Mouse (Mus musculus) right cerebral cortex, adult 18-20 months (tissue): Measurements from ENCODE around the gene Pappa.
A peak's percentile ranks its signal among the peaks of the same experiment; 100 is the strongest.

ENCODE experiments used
- DNase-seq: peaks from one replicate; pipeline ENCODE4 v3.0.0; 2022; ENCODE audit warnings: mixed read lengths

The Pappa gene

DNA sequence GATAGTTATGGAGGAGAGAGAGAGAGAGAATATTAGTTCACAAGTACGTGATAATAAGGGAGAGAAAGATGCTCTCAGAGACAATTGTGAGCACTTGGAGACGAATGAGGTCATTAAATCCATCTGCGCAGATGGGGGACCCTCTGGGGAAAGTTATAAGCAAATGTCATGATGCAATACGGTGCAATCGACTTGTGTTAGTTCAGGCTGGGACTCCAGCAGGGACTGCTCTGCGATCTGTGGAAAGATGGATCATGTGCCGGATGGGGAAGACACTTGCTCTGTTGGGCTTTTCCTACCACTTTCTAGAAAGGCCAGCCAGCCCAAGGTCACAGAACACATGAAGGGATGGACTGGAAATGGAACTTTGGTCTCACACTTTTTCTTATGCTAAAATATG lies 226.5 kb downstream of the Pappa start:
- DNase-seq = no peak

DNA sequence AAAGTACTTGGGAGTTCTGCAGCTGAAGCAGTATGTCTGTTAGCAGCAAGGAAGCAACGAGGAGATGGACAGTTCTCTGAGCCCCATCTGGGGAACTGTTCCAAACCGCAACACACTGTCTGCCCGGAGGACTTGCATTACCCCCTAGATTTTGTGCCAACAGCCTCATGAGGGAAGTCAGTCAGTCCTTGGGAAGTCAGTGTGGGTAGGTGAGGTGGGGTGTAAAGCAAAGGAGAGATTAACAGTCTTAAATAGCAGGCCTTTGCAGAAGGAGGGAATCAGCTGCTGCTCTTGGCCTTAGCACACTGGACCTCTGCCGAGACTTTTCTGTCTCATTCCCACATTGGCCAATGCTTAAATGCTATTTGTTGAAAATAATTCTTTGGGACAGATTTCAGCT lies 230.6 kb downstream of the Pappa start:
- no peak for DNase-seq

DNA sequence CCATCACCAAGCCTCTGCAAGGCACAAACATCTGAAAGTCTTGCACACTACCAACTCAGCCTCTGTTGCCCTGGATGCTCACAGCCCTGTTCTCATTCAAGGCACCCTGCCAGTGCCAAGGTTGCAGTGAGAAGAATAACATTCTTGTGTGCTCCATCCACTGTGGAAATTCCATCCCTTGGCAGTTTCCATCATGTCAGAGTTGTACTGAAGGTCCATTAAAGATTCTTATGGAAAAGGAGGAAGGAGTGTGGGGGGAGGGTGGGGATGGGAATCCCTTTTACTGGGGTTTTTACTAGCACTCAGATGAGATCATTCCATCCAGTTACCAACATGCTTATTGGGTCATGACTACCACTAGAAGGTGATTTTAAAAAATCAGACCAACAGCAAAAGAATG lies 243.2 kb downstream of the Pappa start:
- no peak for DNase-seq

DNA sequence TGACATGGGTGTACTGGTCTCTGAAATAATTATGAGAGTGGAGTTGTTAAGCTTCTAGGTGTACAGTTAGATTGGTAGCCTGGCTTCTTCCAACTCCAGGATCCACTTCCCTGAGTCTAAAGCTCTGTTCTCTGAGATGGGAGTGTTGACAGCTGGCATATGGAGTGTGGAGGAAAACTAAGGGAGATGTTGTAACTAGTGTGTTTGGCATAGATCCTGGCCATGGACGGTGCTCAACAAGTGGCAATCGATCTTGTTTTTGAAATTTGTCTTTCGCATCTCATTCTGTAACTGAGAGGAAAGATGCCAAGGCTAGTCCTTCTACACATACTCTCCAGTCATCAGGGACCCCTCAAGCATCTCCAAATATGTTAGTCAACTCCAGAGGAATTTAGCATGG lies 248.8 kb downstream of the Pappa start:
- no peak for DNase-seq

DNA sequence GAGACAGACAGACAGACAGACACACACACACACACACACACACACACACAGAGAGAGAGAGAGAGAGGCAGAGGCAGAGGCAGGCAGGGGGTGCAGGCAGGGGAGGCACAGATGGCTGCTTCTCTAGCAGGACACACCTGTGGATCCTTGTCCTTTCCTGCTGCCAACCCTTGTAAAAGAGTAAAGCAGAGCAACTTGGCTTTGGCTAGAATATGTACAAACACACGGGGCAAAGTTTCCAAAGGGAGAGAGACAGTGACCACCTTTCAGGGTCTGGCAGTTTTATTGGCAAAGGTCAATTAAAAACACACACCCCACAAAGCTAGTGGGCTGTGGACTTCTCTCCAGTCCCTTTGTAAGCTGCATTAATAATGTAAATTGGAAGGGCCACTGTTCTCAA lies 249.9 kb downstream of the Pappa start:
- no peak for DNase-seq

DNA sequence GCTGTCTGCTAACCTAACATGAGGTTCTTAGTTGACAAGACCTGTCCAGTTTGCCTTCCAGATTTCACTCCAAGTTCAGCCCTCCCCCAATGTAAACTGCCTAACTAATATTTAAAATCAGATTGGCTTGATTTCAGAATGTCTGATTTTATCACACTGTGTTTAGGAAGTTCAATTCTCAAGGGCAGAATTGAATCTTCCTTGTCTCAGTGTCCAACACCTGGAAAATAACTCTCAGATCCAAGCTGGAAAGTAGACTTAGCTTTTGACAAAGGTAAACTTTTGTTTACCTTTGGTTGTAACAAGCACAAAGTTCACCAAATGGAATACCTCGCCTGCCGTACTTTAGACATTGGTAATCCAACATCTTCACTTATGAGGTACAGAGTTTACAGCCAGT lies 252.6 kb downstream of the Pappa start:
- no peak for DNase-seq

DNA sequence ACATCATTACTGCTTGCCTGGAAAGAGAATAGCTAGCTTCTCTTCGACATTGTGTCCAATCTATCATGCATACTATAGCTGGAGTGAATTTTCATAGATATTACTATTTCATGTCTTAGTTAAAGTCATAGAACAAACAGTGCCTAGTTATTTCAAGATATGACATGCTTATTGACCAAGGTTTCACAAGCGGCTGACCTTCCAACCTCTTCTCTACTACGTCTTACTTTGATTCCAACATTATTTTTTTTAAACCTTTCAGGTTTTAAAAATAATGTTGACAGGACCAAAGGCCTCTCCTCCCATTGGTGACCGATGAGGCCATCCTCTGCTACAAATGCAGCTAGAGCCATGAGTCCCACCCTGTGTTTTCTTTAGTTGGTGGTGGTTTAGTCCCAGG lies 255.5 kb downstream of the Pappa start:
- no peak for DNase-seq

DNA sequence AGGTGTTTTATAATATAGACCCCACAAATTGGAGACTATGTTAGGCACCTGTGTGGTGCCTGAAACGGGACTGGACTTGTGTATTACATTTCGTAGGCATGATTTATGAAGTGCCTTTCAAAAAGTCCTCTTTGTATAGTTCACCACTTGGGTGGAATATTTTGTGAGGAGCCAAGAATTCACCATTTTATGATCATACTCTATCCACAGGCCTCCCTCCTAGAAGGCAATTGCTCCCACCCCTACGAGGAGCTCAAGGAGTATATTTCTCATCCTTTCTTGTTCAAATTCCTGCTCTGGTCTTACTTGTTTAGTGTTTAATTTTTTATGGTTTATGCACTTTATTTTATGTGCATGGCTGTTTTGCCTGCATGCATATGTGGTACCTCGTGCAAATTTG lies 259.1 kb downstream of the Pappa start:
- no peak for DNase-seq

DNA sequence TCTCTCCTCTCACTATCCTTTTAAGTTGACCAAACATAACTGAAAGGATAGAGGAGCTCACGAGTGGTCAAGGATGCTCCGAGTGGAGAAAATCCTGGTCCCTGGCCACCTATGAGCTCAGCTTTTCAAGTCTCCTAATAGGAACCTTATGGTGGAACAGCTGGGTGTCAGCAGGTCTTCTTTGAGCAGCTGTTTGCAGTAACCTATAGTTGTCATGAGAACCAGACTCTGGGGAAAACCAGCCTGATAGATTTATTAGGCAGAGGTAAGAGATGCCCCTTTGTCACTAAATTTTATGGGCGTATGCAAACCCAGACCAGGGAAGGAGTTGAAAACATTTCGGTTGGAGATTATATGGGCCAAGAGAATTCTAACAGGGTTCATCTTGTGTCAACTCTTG lies 267.0 kb downstream of the Pappa start:
- no peak for DNase-seq

DNA sequence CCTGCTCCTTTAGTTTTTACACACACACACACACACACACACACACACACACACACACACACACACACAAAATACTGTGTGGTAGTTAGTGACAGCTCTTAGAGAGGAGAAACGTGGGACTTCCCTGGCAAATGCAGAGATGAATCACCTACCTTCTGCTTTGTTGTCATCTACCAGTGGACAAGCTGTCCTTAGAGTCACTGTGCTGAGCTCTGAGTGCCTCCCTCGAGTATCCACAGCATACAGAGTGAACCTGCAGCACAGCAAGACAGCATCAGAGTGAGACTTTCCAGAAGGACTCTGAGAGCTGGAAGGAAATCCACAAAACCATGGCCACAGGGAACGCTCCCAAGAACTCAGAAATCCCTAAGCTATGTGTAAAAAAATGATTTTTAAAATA lies 272.8 kb downstream of the Pappa start:
- peak; percentile 25 for DNase-seq

DNA sequence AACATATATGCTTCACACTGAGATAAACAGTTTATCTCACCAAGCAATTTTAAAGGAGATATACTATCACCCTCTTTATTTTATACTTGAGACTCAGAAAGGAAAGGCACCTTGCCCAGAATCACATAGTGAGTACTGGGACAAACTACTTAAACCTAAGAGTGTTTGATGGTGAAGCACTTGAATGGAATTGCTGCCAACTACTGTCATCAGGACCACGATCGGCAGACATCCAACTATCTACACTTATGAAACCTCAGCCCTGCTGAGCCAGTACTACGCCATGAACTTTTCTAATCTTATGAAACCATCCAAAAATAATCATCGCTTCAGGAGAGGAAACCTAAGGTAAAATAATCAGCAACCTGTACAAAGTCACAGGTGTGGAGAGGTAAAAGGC lies 275.5 kb downstream of the Pappa start:
- DNase-seq = no peak

DNA sequence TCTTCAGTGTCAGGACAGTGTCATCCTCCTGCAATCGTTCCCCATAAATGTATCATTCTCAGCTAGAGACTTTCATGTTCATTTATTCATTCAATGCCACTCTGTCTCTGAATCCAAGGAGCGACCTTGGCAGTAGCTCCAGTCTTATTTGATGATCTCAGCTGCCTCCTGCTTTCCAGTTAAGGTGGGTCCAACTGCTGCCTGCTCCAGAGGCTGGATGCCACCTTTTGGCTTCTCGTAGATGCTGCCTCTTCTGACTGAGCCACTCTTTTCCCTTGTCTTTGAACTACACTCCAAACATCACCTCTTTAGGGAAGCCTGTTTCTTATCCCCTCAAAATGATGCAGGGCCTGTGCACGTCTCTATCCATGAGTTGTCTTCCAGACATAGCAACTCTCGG lies 278.3 kb downstream of the Pappa start:
- no peak for DNase-seq

DNA sequence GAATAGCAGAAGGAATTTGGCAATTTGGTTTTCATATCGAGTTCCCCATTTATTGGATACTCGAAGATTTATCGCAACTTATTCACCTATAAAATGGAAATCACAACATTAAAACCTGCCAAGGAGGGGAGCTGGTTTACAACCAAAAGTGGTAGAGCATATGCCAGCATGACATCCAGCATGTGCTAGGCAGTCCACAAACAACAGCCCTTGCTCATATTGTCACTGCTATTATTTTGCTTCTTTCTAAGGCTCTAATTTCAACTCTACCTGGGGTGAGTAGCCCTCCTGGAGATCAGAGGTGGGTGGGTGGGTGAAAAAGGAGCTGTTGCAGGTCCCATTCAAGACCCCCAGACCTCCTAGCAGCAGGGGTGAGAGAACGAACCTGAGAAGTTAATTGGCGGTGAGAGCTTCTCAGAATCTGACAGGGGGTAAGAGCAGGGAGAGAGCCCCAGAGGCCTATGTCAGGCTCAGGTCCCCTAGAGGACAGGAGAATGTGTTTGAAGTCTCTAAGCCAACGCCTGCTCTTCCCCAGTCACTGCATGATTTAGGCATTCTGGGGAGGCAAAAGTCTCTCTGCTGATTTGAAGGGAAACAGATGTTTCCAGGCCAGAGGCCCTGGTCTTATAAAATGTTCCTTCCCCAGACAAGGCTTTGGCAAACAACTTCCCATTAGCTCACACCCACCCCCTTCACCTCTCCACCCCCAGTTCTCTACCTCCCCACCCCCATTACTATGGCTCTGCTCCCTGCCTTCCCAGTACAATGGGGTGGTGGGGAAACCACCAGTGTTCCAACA lies 279.1 kb downstream of the Pappa start:
- DNase-seq = no peak
